Mouse (Mus musculus): ENCODE results near the gene Ostc. TPM values are rescaled to one million over a fixed set of nuclear protein-coding genes. Genes with fewer than 3 reads are reported as not detected.

The Ostc gene
- 88.0 and 101 TPM in 2 replicates for polyA plus RNA-seq (2012; rRNA removed)
- polyA plus RNA-seq (2014; fragmentation: Nextera tagmentation; extraction: Ambion mirVana) = 211 and 228 TPM in 2 replicates

DNA sequence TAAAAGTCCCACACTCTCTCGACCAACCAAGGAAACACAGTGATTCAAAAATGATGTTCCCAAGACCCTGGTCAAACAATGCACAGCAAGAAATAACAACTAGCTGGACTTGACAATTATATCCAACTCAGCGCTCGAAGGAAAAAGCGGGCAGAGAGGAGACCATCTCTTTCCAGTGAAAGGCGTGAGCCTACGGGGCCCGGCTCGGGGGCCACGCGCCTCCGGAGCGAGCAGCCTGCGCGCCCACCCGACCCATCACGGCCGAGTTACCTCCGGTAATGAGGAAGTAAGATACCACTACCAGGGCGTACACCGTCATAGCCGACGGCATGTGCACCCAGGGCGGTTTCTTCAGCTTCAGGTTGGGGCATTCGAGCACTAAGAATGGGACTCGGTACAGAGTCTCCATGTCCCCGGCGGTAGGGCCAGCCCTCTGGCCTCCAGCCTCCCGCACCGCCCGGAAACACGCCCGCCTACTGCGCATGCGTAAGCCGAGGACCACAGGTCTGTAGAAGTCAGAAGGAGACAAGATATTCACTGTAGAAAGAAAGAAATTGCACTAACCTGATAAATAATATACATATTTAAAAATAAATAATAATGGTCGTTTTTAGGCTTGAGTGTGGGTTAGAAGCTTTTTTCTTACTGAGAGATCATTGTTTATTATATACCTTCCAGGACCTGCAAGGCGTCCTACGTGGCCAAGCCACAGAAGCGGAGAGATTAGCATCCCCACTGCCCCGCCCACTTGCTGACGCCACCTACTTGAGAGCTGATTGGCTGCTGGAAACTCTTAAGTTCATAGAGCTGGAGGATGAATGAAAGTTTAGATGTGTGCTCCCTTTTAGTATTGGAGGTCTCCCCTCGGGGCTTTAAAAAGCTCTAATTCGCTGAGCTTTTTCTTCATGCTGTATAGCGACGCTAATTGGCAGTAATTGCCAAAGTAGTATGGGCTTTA, at the start of gene Ostc:
Ostc (minus strand) TSS at position 478 of the 958 bp plus-strand sequence.
- peak; percentile 97 for ATAC-seq (ENCODE audit: insufficient read depth)
- H3K36me3 ChIP-seq (replicated peaks; ENCODE audit: control insufficient read depth, insufficient read depth, low read depth) = no peaks in the 10 kb centered on the region; the same call in 1 of the 2 replicates

DNA sequence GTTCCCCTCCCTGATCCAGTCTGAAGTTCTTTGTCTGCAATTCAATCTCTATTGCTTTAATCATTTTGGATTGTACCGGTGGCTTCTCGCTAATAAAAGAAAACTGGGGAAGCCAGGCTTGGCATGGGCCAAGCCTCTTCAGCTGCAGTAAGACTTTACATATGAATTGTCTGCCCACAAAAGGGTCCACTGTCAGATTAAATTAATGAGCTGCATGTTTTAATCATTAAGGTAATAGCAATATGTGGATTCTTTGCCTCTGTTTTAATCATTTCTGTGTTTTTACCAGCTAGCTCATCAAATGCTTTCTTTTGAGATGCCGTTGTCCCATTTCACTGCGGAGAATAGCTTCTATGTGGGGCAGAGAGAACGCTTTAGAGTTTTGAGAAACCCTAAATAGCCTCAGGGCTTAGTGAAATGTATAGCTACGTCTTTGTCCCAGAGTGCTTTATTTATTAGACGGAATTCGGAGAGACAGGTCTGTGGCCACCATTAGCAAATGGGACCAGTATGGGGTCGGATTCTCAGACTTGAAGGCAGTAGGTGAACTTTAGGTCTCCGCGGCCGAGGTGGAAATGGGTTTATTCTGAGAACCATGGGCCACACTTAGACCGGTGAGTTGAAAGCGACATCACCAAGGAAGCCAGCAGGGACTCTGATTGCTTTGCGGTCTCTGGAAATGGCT, 49.1 kb upstream of the Ostc start:
- Histone ChIP-seq H3K36me3 (replicated peaks; ENCODE audit: control insufficient read depth, insufficient read depth, low read depth) (no peaks in the 10 kb centered on the region), H3K9me3 (ENCODE audit: control insufficient read depth, low read length) (no peaks in the 10 kb centered on the region), H3K27ac (no peak overlapping the region), H3K9ac (replicated peaks) (no peak overlapping the region), H3K27me3 (ENCODE audit: control insufficient read depth, insufficient read depth, low read length) (no peaks in the 10 kb centered on the region), H3K4me1 (replicated peaks; ENCODE audit: control insufficient read depth in 2 of 2, insufficient read depth in 2 of 2, low read length in 1 of 2) (no peaks in the 10 kb centered on the region), H3K4me3 (ENCODE audit: insufficient read depth in 1 of 2, low read depth in 2 of 2, low read length in 2 of 2) (no peak overlapping the region), H3K4me2 (ENCODE audit: low read depth) (no peak overlapping the region)
- 69% methylated on average over 15 of the region's 15 CpGs for WGBS (ENCODE audit: insufficient replicate concordance)
- ATAC-seq (ENCODE audit: insufficient read depth) (no peak), DNase-seq (ENCODE audit: low read depth in 3 of 3, low spot score in 3 of 3) (no peak)
- TF ChIP-seq CTCF (IDR thresholded peaks at IDR 0.05; ENCODE audit: low read depth) (no peak), EP300 (IDR thresholded peaks at IDR 0.05; ENCODE audit: low read depth) (no peak)

More for the DNA sequence above, at the start of gene Ostc:
- Histone ChIP-seq H3K9me3 (ENCODE audit: control insufficient read depth, low read length) (no peaks in the 10 kb centered on the region), H3K27ac (peak within 1 kb of the TSS; percentile 84), H3K4me2 (ENCODE audit: low read depth) (peak within 1 kb of the TSS; percentile 89), H3K4me3 (ENCODE audit: insufficient read depth in 1 of 2, low read depth in 2 of 2, low read length in 2 of 2) (peak within 1 kb of the TSS; percentile 96 to 97), H3K9ac (replicated peaks) (peak within 1 kb of the TSS; percentile 91), H3K4me1 (replicated peaks; ENCODE audit: control insufficient read depth in 2 of 2, insufficient read depth in 2 of 2, low read length in 1 of 2) (peaks cover 11 to 16% of the 10 kb centered on the region in 2 experiments), H3K27me3 (ENCODE audit: control insufficient read depth, insufficient read depth, low read length) (no peaks in the 10 kb centered on the region)
- TF ChIP-seq EP300 (IDR thresholded peaks at IDR 0.05; ENCODE audit: low read depth) (peak; percentile 98), CTCF (IDR thresholded peaks at IDR 0.05; ENCODE audit: low read depth) (no peak)
- under 1% methylated on average over 45 of the region's 45 CpGs for WGBS (ENCODE audit: insufficient replicate concordance)
- peak; percentile 97 to 98 (median 98) for DNase-seq (ENCODE audit: low read depth in 3 of 3, low spot score in 3 of 3)

DNA sequence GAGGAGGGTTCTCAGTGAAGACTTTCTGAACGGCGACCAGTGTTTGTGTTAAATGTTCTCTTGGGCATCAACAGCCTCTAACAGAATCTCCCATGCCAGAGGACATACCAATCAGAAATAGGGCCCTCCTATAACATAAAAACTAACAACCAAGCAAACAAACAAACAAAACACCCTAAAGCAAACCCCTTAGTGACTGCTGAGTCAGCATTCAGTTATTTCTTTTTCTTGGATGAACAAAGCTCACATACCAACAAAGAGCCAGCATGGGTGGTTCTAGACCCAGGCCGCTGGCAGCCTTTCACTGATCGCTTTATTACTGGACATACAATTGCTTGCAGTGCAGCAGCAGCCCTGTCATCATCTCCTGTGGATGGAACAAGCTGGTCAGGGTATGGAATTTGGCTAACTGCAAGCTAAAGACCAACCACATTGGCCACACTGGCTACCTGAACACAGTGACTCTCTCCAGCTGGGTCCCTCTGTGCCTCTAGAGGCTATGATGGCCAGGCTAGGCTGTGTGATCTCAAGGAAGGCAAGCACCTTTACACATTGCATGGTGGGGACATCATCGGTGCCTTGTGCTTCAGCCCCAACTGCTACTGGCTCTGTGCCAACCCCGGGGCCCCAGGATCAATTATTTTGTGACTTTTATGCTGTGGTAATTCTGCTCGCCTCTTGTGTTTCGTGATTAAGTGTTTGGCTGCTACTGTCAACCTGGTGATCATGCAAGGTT, 48.0 kb upstream of the Ostc start:
- TF ChIP-seq CTCF (IDR thresholded peaks at IDR 0.05; ENCODE audit: low read depth) (no peak), EP300 (IDR thresholded peaks at IDR 0.05; ENCODE audit: low read depth) (no peak)
- Histone ChIP-seq H3K9me3 (ENCODE audit: control insufficient read depth, low read length) (no peaks in the 10 kb centered on the region), H3K27ac (no peak overlapping the region), H3K4me2 (ENCODE audit: low read depth) (no peak overlapping the region), H3K4me1 (replicated peaks; ENCODE audit: control insufficient read depth in 2 of 2, insufficient read depth in 2 of 2, low read length in 1 of 2) (no peaks in the 10 kb centered on the region), H3K27me3 (ENCODE audit: control insufficient read depth, insufficient read depth, low read length) (no peaks in the 10 kb centered on the region), H3K4me3 (ENCODE audit: insufficient read depth in 1 of 2, low read depth in 2 of 2, low read length in 2 of 2) (no peak overlapping the region), H3K36me3 (replicated peaks; ENCODE audit: control insufficient read depth, insufficient read depth, low read depth) (no peaks in the 10 kb centered on the region), H3K9ac (replicated peaks) (no peak overlapping the region)
- DNase-seq (ENCODE audit: low read depth in 3 of 3, low spot score in 3 of 3) (no peak), ATAC-seq (ENCODE audit: insufficient read depth) (no peak)
- WGBS (ENCODE audit: insufficient replicate concordance) = 71% methylated on average over 8 of the region's 8 CpGs

DNA sequence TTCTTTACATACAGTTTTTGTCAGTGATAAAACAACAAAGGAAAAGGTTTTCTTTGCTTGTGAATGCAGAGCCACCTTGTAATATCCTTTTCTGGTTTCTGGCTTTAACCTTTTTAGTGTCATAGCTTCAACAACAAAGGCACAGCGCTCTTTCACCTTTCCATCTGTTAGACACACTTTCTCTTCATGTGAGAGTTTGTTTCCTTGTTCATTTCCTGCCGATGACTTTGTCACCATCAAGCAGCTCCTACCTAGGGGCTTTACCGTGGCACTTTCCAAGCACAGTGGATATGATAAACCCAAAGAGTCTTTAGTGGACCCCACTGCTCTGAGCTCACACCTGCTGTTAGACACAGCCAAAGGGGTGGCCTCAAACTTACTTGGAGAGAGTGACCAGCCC, 40.0 kb upstream of the Ostc start:
- TF ChIP-seq CTCF (IDR thresholded peaks at IDR 0.05; ENCODE audit: low read depth) (no peak), EP300 (IDR thresholded peaks at IDR 0.05; ENCODE audit: low read depth) (no peak)
- 50% methylated on average over 3 of the region's 3 CpGs for WGBS (ENCODE audit: insufficient replicate concordance)
- Histone ChIP-seq H3K4me3 (ENCODE audit: insufficient read depth in 1 of 2, low read depth in 2 of 2, low read length in 2 of 2) (no peak overlapping the region), H3K36me3 (replicated peaks; ENCODE audit: control insufficient read depth, insufficient read depth, low read depth) (no peaks in the 10 kb centered on the region), H3K9me3 (ENCODE audit: control insufficient read depth, low read length) (no peaks in the 10 kb centered on the region), H3K4me2 (ENCODE audit: low read depth) (no peak overlapping the region), H3K4me1 (replicated peaks; ENCODE audit: control insufficient read depth in 2 of 2, insufficient read depth in 2 of 2, low read length in 1 of 2) (no peaks in the 10 kb centered on the region), H3K9ac (replicated peaks) (no peak overlapping the region), H3K27me3 (ENCODE audit: control insufficient read depth, insufficient read depth, low read length) (no peaks in the 10 kb centered on the region), H3K27ac (no peak overlapping the region)
- DNase-seq (ENCODE audit: low read depth in 3 of 3, low spot score in 3 of 3) = no peak
- no peak for ATAC-seq (ENCODE audit: insufficient read depth)
